Mouse (Mus musculus) adrenal gland, postnatal 36 days (tissue): ENCODE results near the gene Srsf4. TPM values are rescaled to one million over a fixed set of nuclear protein-coding genes. Genes with fewer than 3 reads are reported as not detected.

Experiments used
- total RNA-seq, 2 experiments: library from RNA; stranded (reverse); gene quantifications; 2 replicates each; pipeline ENCODE4 v1.2.3; 2021

Srsf4 gene
- total RNA-seq, 2 experiments from 2014 or later, result 59.3 to 63.3 TPM

Other genes with a start within 250 kb of the Srsf4 start
- 10 to 100 TPM; 34.2 to 75.7 TPM for gene Ptpru, start 35.3 kb upstream of the Srsf4 start, total RNA-seq
- 10 to 100 TPM; 83.5 to 85.4 TPM for gene Mecr, start 30.1 kb upstream of the Srsf4 start, total RNA-seq
- 1 to 10 TPM; 8.8 to 9.7 TPM for gene Tmem200b, start 48.2 kb downstream of the Srsf4 start, total RNA-seq
- under 1 TPM in 1 of 2 experiments, not detected in 1; 0.36 TPM for gene Gm10300, start 201.1 kb downstream of the Srsf4 start, total RNA-seq
- gene Epb41, start 201.7 kb downstream of the Srsf4 start, total RNA-seq, result 10 to 100 TPM; 45.8 to 63.6 TPM